Mouse (Mus musculus) forebrain, postnatal 0 days (tissue): Measurements from ENCODE around the gene Rpl35a. TPM values are rescaled to one million over a fixed set of nuclear protein-coding genes. Genes with fewer than 3 reads are reported as not detected.
"Not testable (repeated sequence)": the region's sequence is repeated elsewhere in the genome, so short reads cannot be mapped to it uniquely, and the experiment has no call there.

ENCODE experiments used
- ATAC-seq: fragments of 200-750 bp; cut with Nextera tagmentation; 2 replicates; pipeline ENCODE4 v1.8.0; 2017; ENCODE audit warnings: mild to moderate bottlenecking, moderate library complexity
- DNase-seq: peaks from one replicate; pipeline ENCODE4 v3.0.0-alpha.2; 2015
- H3K27ac ChIP-seq: fragments of 300-500 bp; sonication (generic); 2 replicates; pipeline ENCODE4 v1.5.1; 2014; ENCODE audit warnings: low read depth, mild to moderate bottlenecking, antibody characterized with exemption, low read length, moderate library complexity, mixed read lengths
- H3K27me3 ChIP-seq: fragments of 300-500 bp; sonication (generic); 2 replicates; pipeline ENCODE4 v1.6.1; 2014; ENCODE audit warnings: mild to moderate bottlenecking, low read length, mixed read lengths; ENCODE audit not compliant: insufficient read depth
- H3K36me3 ChIP-seq: fragments of 300-500 bp; sonication (generic); 2 replicates; pipeline ENCODE4 v1.6.1; 2014; ENCODE audit warnings: mild to moderate bottlenecking, moderate library complexity; ENCODE audit not compliant: insufficient read depth
- H3K4me1 ChIP-seq: fragments of 300-500 bp; sonication (generic); 2 replicates; pipeline ENCODE4 v1.6.1; 2014; ENCODE audit warnings: antibody characterized with exemption; ENCODE audit not compliant: insufficient read depth
- H3K4me2 ChIP-seq: fragments of 300-500 bp; sonication (generic); 2 replicates; pipeline ENCODE4 v1.6.1; 2014; ENCODE audit warnings: low read depth, mild to moderate bottlenecking, moderate library complexity
- H3K4me3 ChIP-seq: fragments of 300-500 bp; sonication (generic); 2 replicates; pipeline ENCODE4 v1.5.1; 2014; ENCODE audit warnings: low read depth, low read length, mixed read lengths
- H3K9ac ChIP-seq: fragments of 300-500 bp; sonication (generic); 2 replicates; pipeline ENCODE4 v1.6.1; 2014; ENCODE audit warnings: mild to moderate bottlenecking
- H3K9me3 ChIP-seq: fragments of 300-500 bp; sonication (generic); 2 replicates; pipeline ENCODE4 v1.6.1; 2016; ENCODE audit warnings: low read length
- CTCF ChIP-seq: sonication (generic); IDR thresholded peaks from 2 replicates; pipeline ENCODE4 v1.5.1; 2016; ENCODE audit warnings: antibody characterized with exemption, control low read depth, low read depth
- WGBS: fragments of 180-500 bp; shearing (Covaris S2); extraction: QIAGEN DNeasy Blood & Tissue Kit; methylation state at CpG from one replicate; pipeline ENCODE4 v1.1.7; 2014; 5-methylcytosine and 5-hydroxymethylcytosine counted together
- polyA plus RNA-seq: library from polyadenylated mRNA; unstranded; fragments of >200 nt; fragmentation: Nextera tagmentation; extraction: Ambion mirVana; gene quantifications from 2 replicates; pipeline ENCODE4 v1.2.1, GENCODE M21; 2015
- total RNA-seq: library from RNA; depleted of rRNA; stranded (reverse); fragments of >200 nt; gene quantifications from 2 replicates; pipeline ENCODE4 v1.2.3, GENCODE M21; 2014

Gene Rpl35a
- total and polyA plus RNA-seq, 2 experiments from 2014 or later = 482 to 721 TPM

- DNase-seq = no peak
- TF ChIP-seq CTCF = no peak
- Histone ChIP-seq H3K27me3 (no peaks in the 10 kb centered on the region), H3K4me1 (peaks cover 5% of the 10 kb centered on the region; the same call in 1 of the 2 replicates), H3K36me3 (peaks cover 16% of the 10 kb centered on the region; the same call in 1 of the 2 replicates), H3K4me3 (peak overlapping the region; percentile 93), H3K9ac (peak overlapping the region; percentile 89; the same call in 1 of the 2 replicates), H3K27ac (no peak overlapping the region), H3K9me3 (no peaks in the 10 kb centered on the region), H3K4me2 (peak overlapping the region; percentile 57)
- no peak for ATAC-seq
- 18% methylated on average over 10 of the region's 10 CpGs for WGBS
Observed at GRCm38 (mm10) chr16:33055655-33056054, 598 bp upstream of the Rpl35a start.

- DNase-seq (no peak), ATAC-seq (peak; percentile 42; the same call in 1 of the 2 replicates)
- peak overlapping the region; percentile 92 for H3K27ac ChIP-seq
- H3K36me3 ChIP-seq = peaks cover 19% of the 10 kb centered on the region; the same call in 1 of the 2 replicates
- H3K9me3 ChIP-seq = no peaks in the 10 kb centered on the region
- peak overlapping the region; percentile 57 for H3K4me2 ChIP-seq
- under 1% methylated on average over 24 of the region's 24 CpGs for WGBS
- no peak for TF ChIP-seq CTCF
- H3K4me1 ChIP-seq = peaks cover 5% of the 10 kb centered on the region; the same call in 1 of the 2 replicates
- H3K27me3 ChIP-seq = no peaks in the 10 kb centered on the region
- peak overlapping the region; percentile 89 for H3K9ac ChIP-seq
- peak overlapping the region; percentile 93 for H3K4me3 ChIP-seq
Observed at GRCm38 (mm10) chr16:33056786-33057185, 533 bp downstream of the Rpl35a start.

GRCm38 (mm10) chr16:33058033-33058432 is 1.8 kb downstream of the Rpl35a start:
- H3K27ac ChIP-seq = no peak overlapping the region
- H3K9me3 ChIP-seq = no peaks in the 10 kb centered on the region
- peak overlapping the region; percentile 13; the same call in 1 of the 2 replicates for H3K4me2 ChIP-seq
- no peaks in the 10 kb centered on the region for H3K27me3 ChIP-seq
- no peak for TF ChIP-seq CTCF
- H3K4me1 ChIP-seq = peaks cover 5% of the 10 kb centered on the region; the same call in 1 of the 2 replicates
- no peak overlapping the region for H3K4me3 ChIP-seq
- H3K36me3 ChIP-seq = peaks cover 19% of the 10 kb centered on the region; the same call in 1 of the 2 replicates
- ATAC-seq = no peak
- no peak for DNase-seq
- 90% methylated on average over 16 of the region's 16 CpGs for WGBS
- no peak overlapping the region for H3K9ac ChIP-seq

- not testable (repeated sequence) for H3K4me2 ChIP-seq, H3K27me3 ChIP-seq, ATAC-seq, H3K27ac ChIP-seq, H3K4me3 ChIP-seq, DNase-seq, H3K9ac ChIP-seq, H3K9me3 ChIP-seq
- 89% methylated on average over 9 of the region's 9 CpGs for WGBS
- H3K4me1 ChIP-seq = peaks cover 11% of the 10 kb centered on the region
- peaks cover 19% of the 10 kb centered on the region; the same call in 1 of the 2 replicates for H3K36me3 ChIP-seq
Observed at GRCm38 (mm10) chr16:33058656-33059055, 2.4 kb downstream of the Rpl35a start.

- no peak overlapping the region for H3K4me2 ChIP-seq
- no peak overlapping the region for H3K4me3 ChIP-seq
- H3K27me3 ChIP-seq = no peaks in the 10 kb centered on the region
- H3K9me3 ChIP-seq = no peaks in the 10 kb centered on the region
- no peak for ATAC-seq
- WGBS = 94% methylated on average over 1 of the region's 1 CpGs
- no peak for DNase-seq
- no peak for TF ChIP-seq CTCF
- H3K4me1 ChIP-seq = peaks cover 15% of the 10 kb centered on the region
- H3K36me3 ChIP-seq = peaks cover 19% of the 10 kb centered on the region; the same call in 1 of the 2 replicates
- no peak overlapping the region for H3K9ac ChIP-seq
- no peak overlapping the region for H3K27ac ChIP-seq
Observed at GRCm38 (mm10) chr16:33059471-33059870, 3.2 kb downstream of the Rpl35a start.

GRCm38 (mm10) chr16:33060926-33061325 is 4.7 kb downstream of the Rpl35a start:
- Histone ChIP-seq H3K9me3 (no peaks in the 10 kb centered on the region), H3K36me3 (peaks cover 19% of the 10 kb centered on the region; the same call in 1 of the 2 replicates), H3K4me1 (peaks cover 15% of the 10 kb centered on the region), H3K9ac (no peak overlapping the region), H3K27me3 (no peaks in the 10 kb centered on the region), H3K27ac (no peak overlapping the region), H3K4me2 (no peak overlapping the region), H3K4me3 (no peak overlapping the region)
- peak; percentile 7 for DNase-seq
- ATAC-seq = no peak
- 82% methylated on average over 2 of the region's 2 CpGs for WGBS
- no peak for TF ChIP-seq CTCF

GRCm38 (mm10) chr16:33061400-33061799 is 5.1 kb downstream of the Rpl35a start:
- Histone ChIP-seq H3K4me3 (no peak overlapping the region), H3K27ac (no peak overlapping the region), H3K27me3 (no peaks in the 10 kb centered on the region), H3K4me2 (no peak overlapping the region), H3K4me1 (peaks cover 15% of the 10 kb centered on the region), H3K9ac (no peak overlapping the region), H3K36me3 (peaks cover 19% of the 10 kb centered on the region; the same call in 1 of the 2 replicates), H3K9me3 (no peaks in the 10 kb centered on the region)
- TF ChIP-seq CTCF = no peak
- WGBS = 55% methylated on average over 11 of the region's 11 CpGs
- DNase-seq (no peak), ATAC-seq (no peak)
